Mouse (Mus musculus): ENCODE measurements around the gene Soga1. TPM values are rescaled to one million over a fixed set of nuclear protein-coding genes. Genes with fewer than 3 reads are reported as not detected.

The Soga1 gene
- polyA plus RNA-seq, 1 experiment: 9.8 TPM

- Histone ChIP-seq H3K36me3 (ENCODE audit: control insufficient read depth, insufficient read depth, low read length, poor library complexity, severe bottlenecking) (no peaks in the 10 kb centered on the region), H3K4me3 (ENCODE audit: low read depth, low read length) (peak overlapping the region; percentile 88), H3K27me3 (ENCODE audit: control insufficient read depth, insufficient read depth, low read length, poor library complexity, severe bottlenecking) (peaks cover 5% of the 10 kb centered on the region; the same call in 1 of the 2 replicates), H3K9me3 (replicated peaks; ENCODE audit: control insufficient read depth, insufficient read depth, low read length, poor library complexity, severe bottlenecking) (no peaks in the 10 kb centered on the region), H3K9ac (ENCODE audit: low read depth, poor library complexity, severe bottlenecking) (no peak overlapping the region), H3K4me1 (ENCODE audit: control insufficient read depth, insufficient read depth, low read length) (peaks cover 1% of the 10 kb centered on the region), H3K27ac (ENCODE audit: insufficient read depth, low read length) (no peak overlapping the region)
- TF ChIP-seq CTCF (IDR thresholded peaks at IDR 0.05; ENCODE audit: low read depth, low read length) (no peak), EP300 (IDR thresholded peaks at IDR 0.05; ENCODE audit: insufficient read depth, low read depth, low read length) (no peak)
These were observed 1.9 kb downstream of the Soga1 start for GRCm38 (mm10) chr2:157077160-157077559.

- Histone ChIP-seq H3K27ac (ENCODE audit: insufficient read depth, low read length) (no peak overlapping the region), H3K27me3 (ENCODE audit: control insufficient read depth, insufficient read depth, low read length, poor library complexity, severe bottlenecking) (peaks cover 5% of the 10 kb centered on the region; the same call in 1 of the 2 replicates), H3K4me3 (ENCODE audit: low read depth, low read length) (no peak overlapping the region), H3K9ac (ENCODE audit: low read depth, poor library complexity, severe bottlenecking) (no peak overlapping the region), H3K4me1 (ENCODE audit: control insufficient read depth, insufficient read depth, low read length) (peaks cover 1% of the 10 kb centered on the region), H3K36me3 (ENCODE audit: control insufficient read depth, insufficient read depth, low read length, poor library complexity, severe bottlenecking) (no peaks in the 10 kb centered on the region), H3K9me3 (replicated peaks; ENCODE audit: control insufficient read depth, insufficient read depth, low read length, poor library complexity, severe bottlenecking) (no peaks in the 10 kb centered on the region)
- TF ChIP-seq EP300 (IDR thresholded peaks at IDR 0.05; ENCODE audit: insufficient read depth, low read depth, low read length) (no peak), CTCF (IDR thresholded peaks at IDR 0.05; ENCODE audit: low read depth, low read length) (no peak), POLR2A (IDR thresholded peaks at IDR 0.05; ENCODE audit: insufficient read depth, low read length) (no peak)
These were observed 2.5 kb downstream of the Soga1 start for GRCm38 (mm10) chr2:157076585-157076984.

GRCm38 (mm10) chr2:157075685-157076084 lies 3.4 kb downstream of the Soga1 start:
- H3K36me3 ChIP-seq (ENCODE audit: control insufficient read depth, insufficient read depth, low read length, poor library complexity, severe bottlenecking): no peaks in the 10 kb centered on the region
- H3K9ac ChIP-seq (ENCODE audit: low read depth, poor library complexity, severe bottlenecking): no peak overlapping the region
- H3K27me3 ChIP-seq (ENCODE audit: control insufficient read depth, insufficient read depth, low read length, poor library complexity, severe bottlenecking): peaks cover 5% of the 10 kb centered on the region; the same call in 1 of the 2 replicates
- no peak overlapping the region for H3K27ac ChIP-seq (ENCODE audit: insufficient read depth, low read length)
- no peaks in the 10 kb centered on the region for H3K9me3 ChIP-seq (replicated peaks; ENCODE audit: control insufficient read depth, insufficient read depth, low read length, poor library complexity, severe bottlenecking)
- H3K4me3 ChIP-seq (ENCODE audit: low read depth, low read length): no peak overlapping the region
- peaks cover 1% of the 10 kb centered on the region for H3K4me1 ChIP-seq (ENCODE audit: control insufficient read depth, insufficient read depth, low read length)
- TF ChIP-seq POLR2A (IDR thresholded peaks at IDR 0.05; ENCODE audit: insufficient read depth, low read length) (no peak), CTCF (IDR thresholded peaks at IDR 0.05; ENCODE audit: low read depth, low read length) (no peak), EP300 (IDR thresholded peaks at IDR 0.05; ENCODE audit: insufficient read depth, low read depth, low read length) (no peak)

GRCm38 (mm10) chr2:157075226-157075625 lies 3.8 kb downstream of the Soga1 start:
- Histone ChIP-seq H3K27ac (ENCODE audit: insufficient read depth, low read length) (no peak overlapping the region), H3K27me3 (ENCODE audit: control insufficient read depth, insufficient read depth, low read length, poor library complexity, severe bottlenecking) (peaks cover 3% of the 10 kb centered on the region; the same call in 1 of the 2 replicates), H3K4me3 (ENCODE audit: low read depth, low read length) (no peak overlapping the region), H3K4me1 (ENCODE audit: control insufficient read depth, insufficient read depth, low read length) (peaks cover 1% of the 10 kb centered on the region), H3K9ac (ENCODE audit: low read depth, poor library complexity, severe bottlenecking) (no peak overlapping the region), H3K9me3 (replicated peaks; ENCODE audit: control insufficient read depth, insufficient read depth, low read length, poor library complexity, severe bottlenecking) (no peaks in the 10 kb centered on the region), H3K36me3 (ENCODE audit: control insufficient read depth, insufficient read depth, low read length, poor library complexity, severe bottlenecking) (no peaks in the 10 kb centered on the region)
- TF ChIP-seq CTCF (IDR thresholded peaks at IDR 0.05; ENCODE audit: low read depth, low read length) (no peak), EP300 (IDR thresholded peaks at IDR 0.05; ENCODE audit: insufficient read depth, low read depth, low read length) (no peak), POLR2A (IDR thresholded peaks at IDR 0.05; ENCODE audit: insufficient read depth, low read length) (no peak)

GRCm38 (mm10) chr2:157074772-157075171 lies 4.3 kb downstream of the Soga1 start:
- Histone ChIP-seq H3K27ac (ENCODE audit: insufficient read depth, low read length) (no peak overlapping the region), H3K9me3 (replicated peaks; ENCODE audit: control insufficient read depth, insufficient read depth, low read length, poor library complexity, severe bottlenecking) (no peaks in the 10 kb centered on the region), H3K9ac (ENCODE audit: low read depth, poor library complexity, severe bottlenecking) (no peak overlapping the region), H3K27me3 (ENCODE audit: control insufficient read depth, insufficient read depth, low read length, poor library complexity, severe bottlenecking) (peaks cover 3% of the 10 kb centered on the region; the same call in 1 of the 2 replicates), H3K36me3 (ENCODE audit: control insufficient read depth, insufficient read depth, low read length, poor library complexity, severe bottlenecking) (no peaks in the 10 kb centered on the region), H3K4me3 (ENCODE audit: low read depth, low read length) (no peak overlapping the region), H3K4me1 (ENCODE audit: control insufficient read depth, insufficient read depth, low read length) (peaks cover 1% of the 10 kb centered on the region)
- TF ChIP-seq CTCF (IDR thresholded peaks at IDR 0.05; ENCODE audit: low read depth, low read length) (no peak), EP300 (IDR thresholded peaks at IDR 0.05; ENCODE audit: insufficient read depth, low read depth, low read length) (no peak), POLR2A (IDR thresholded peaks at IDR 0.05; ENCODE audit: insufficient read depth, low read length) (no peak)

GRCm38 (mm10) chr2:157074186-157074724 lies 4.8 kb downstream of the Soga1 start:
- Histone ChIP-seq H3K36me3 (ENCODE audit: control insufficient read depth, insufficient read depth, low read length, poor library complexity, severe bottlenecking) (no peaks in the 10 kb centered on the region), H3K27me3 (ENCODE audit: control insufficient read depth, insufficient read depth, low read length, poor library complexity, severe bottlenecking) (peaks cover 3% of the 10 kb centered on the region; the same call in 1 of the 2 replicates), H3K27ac (ENCODE audit: insufficient read depth, low read length) (no peak overlapping the region), H3K4me3 (ENCODE audit: low read depth, low read length) (no peak overlapping the region), H3K9ac (ENCODE audit: low read depth, poor library complexity, severe bottlenecking) (no peak overlapping the region), H3K4me1 (ENCODE audit: control insufficient read depth, insufficient read depth, low read length) (peaks cover 1% of the 10 kb centered on the region), H3K9me3 (replicated peaks; ENCODE audit: control insufficient read depth, insufficient read depth, low read length, poor library complexity, severe bottlenecking) (no peaks in the 10 kb centered on the region)
- TF ChIP-seq POLR2A (IDR thresholded peaks at IDR 0.05; ENCODE audit: insufficient read depth, low read length) (no peak), EP300 (IDR thresholded peaks at IDR 0.05; ENCODE audit: insufficient read depth, low read depth, low read length) (no peak), CTCF (IDR thresholded peaks at IDR 0.05; ENCODE audit: low read depth, low read length) (no peak)
